Mouse (Mus musculus): ENCODE measurements around the gene Pmpca. TPM values are rescaled to one million over a fixed set of nuclear protein-coding genes. Genes with fewer than 3 reads are reported as not detected.
"Not testable (repeated sequence)": the region's sequence is repeated elsewhere in the genome, so short reads cannot be mapped to it uniquely, and the experiment has no call there.

The Pmpca gene
- total RNA-seq, 4 experiments from 2014 or later = 87.2 to 97.4 (median 91.3) TPM

DNA sequence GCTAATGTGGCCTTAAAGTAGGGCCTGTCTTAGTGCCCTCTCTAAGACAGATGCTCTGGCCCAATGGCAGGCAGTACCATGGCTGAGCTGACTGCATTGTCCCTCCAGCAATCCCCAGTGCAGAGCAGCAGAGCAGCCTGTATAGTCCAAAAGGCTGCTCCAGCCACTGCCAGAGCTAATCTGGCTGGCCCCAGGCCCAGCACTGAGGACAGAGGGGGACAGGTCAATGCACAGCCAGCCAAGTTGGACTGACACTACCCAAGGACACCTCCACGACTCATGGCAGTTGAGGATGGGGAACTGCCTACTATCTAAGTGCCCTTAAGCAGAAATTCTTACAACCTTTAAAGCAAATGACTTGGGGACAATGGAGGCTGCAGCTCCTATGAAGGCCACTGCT, 20.6 kb upstream of the Pmpca start:
- DNase-seq (ENCODE audit: low spot score in 2 of 2) = no peak

GRCm38 (mm10) chr2:26372396-26372795, 16.7 kb upstream of the Pmpca start:
- no peak for DNase-seq (ENCODE audit: low spot score in 2 of 2)

GRCm38 (mm10) chr2:26380131-26380771, 8.9 kb upstream of the Pmpca start, which contains the start of gene Snapc4:
Gene Snapc4 (minus strand): TSS chr2:26380653.
- DNase-seq (ENCODE audit: low spot score in 2 of 2) = peak; percentile 73 to 77

DNA sequence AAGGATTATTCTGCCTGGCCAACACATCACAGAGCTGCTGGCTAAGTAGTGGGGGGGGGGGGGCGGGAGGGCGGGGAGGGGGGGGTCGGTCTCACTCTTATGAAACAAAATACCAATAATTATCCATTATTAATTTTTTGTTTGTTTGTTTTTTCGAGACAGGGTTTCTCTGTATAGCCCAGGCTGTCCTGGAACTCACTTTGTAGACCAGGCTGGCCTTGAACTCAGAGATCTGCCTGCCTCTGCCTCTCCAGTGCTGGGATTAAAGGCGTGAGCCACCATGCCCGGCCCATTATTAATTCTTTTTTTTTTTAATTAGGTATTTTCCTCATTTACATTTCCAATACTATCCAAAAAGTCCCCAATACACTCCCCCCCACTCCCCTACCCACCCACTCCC, 8.3 kb upstream of the Pmpca start:
- not testable (repeated sequence) for DNase-seq (ENCODE audit: low spot score in 2 of 2)

- DNase-seq (ENCODE audit: low spot score in 2 of 2) = no peak
Observed at GRCm38 (mm10) chr2:26387713-26388112, 1.4 kb upstream of the Pmpca start.

GRCm38 (mm10) chr2:26388682-26389153, 421 bp upstream of the Pmpca start:
- DNase-seq (ENCODE audit: low spot score in 2 of 2) = no peak

- no peak for DNase-seq (ENCODE audit: low spot score in 2 of 2)
Observed at GRCm38 (mm10) chr2:26390954-26391353, 1.8 kb downstream of the Pmpca start.

- no peak for DNase-seq (ENCODE audit: low spot score in 2 of 2)
Observed at GRCm38 (mm10) chr2:26391617-26392016, 2.5 kb downstream of the Pmpca start.

GRCm38 (mm10) chr2:26398978-26399377, 9.8 kb downstream of the Pmpca start:
- no peak for DNase-seq (ENCODE audit: low spot score in 2 of 2)

- no peak for DNase-seq (ENCODE audit: low spot score in 2 of 2)
Observed at GRCm38 (mm10) chr2:26399647-26400046, 10.5 kb downstream of the Pmpca start.

- DNase-seq (ENCODE audit: low spot score in 2 of 2) = no peak
Observed at GRCm38 (mm10) chr2:26400296-26400695, 11.2 kb downstream of the Pmpca start.

- no peak for DNase-seq (ENCODE audit: low spot score in 2 of 2)
Observed at GRCm38 (mm10) chr2:26401023-26401422, 11.9 kb downstream of the Pmpca start.

DNA sequence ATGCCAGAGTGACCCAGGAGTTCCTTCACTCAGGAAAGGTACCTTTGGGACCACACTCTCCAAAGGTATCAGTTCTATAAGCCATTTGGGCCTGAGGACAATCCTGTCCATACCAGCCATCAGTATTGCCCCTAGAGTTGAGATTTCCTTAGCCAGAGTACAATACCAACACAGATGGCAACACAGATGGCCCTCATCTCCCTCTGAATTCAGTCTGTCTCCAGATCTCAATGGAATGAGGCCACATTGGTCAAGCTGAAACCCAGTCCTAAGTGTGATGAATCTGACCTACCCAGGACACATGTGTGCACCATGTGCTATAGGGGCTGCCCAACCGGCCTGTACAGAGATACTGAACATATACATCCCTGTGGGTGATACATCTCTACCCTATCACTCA, 13.1 kb downstream of the Pmpca start:
- DNase-seq (ENCODE audit: low spot score in 2 of 2) = no peak

- no peak for DNase-seq (ENCODE audit: low spot score in 2 of 2)
Observed at GRCm38 (mm10) chr2:26403306-26403705, 14.2 kb downstream of the Pmpca start.

GRCm38 (mm10) chr2:26408515-26409356, 19.6 kb downstream of the Pmpca start, which contains the start of gene Inpp5e:
Gene Inpp5e (minus strand): TSS chr2:26409203.
- DNase-seq (ENCODE audit: low spot score in 2 of 2) = peak; percentile 89 to 97

DNA sequence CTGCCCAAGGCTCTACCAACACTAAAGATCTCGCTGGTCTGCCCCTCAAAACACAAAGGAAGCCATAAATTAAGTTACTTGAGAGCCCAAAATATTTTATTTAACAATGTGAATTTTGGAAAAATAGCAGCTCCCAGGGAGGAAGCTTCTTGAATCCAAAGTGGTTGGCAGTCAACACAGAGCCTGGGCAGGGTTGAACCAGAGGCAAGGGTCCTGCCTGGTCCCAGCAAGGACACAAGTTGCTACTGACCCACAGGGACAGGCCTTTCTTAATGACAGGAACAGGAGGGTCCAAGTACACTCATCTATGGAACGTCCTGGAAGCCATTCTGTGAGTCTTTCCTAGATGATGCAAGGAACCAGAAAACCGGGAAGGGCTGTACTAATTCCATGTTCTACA, 20.2 kb downstream of the Pmpca start:
- no peak for DNase-seq (ENCODE audit: low spot score in 2 of 2)

DNA sequence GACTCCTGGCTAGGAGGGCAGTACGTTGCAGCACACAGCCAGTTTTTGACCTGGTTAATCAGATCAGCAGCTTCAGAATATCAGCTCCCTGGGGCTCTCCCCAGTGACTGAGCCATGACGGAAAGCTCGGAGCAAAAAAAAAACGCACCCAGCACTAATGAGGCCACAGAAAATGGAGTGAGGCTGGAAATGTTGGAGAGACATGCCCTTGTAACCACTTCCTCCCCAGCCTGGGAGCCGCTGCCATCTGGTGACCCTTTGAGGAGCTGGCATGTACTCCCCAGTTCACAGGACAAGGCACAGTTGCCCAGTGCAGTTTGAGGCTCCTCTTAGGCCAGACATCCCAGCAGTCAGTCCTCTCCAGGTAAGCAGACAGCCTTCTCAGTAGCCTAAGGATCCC, 21.0 kb downstream of the Pmpca start:
- no peak for DNase-seq (ENCODE audit: low spot score in 2 of 2)

- DNase-seq (ENCODE audit: low spot score in 2 of 2) = no peak
Observed at GRCm38 (mm10) chr2:26410931-26411411, 21.8 kb downstream of the Pmpca start.

DNA sequence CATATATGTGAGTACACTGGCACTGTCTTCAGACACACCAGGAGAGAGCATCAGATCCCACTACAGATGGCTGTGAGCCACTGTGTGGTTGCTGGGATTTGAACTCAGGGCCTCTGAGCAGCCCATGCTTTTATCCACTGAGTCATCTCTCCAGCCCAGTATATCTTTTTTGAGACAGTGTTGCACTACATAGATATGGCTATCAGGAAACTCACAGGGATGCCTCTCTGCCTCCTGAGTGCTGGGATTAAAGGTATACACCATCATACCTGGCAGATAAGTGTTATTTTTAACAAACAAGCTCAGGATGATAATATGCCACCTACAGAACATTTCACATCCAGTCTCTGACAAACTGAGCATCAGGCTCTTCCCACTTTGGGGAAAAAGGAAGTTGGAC, 27.9 kb downstream of the Pmpca start:
- no peak for DNase-seq (ENCODE audit: low spot score in 2 of 2)

GRCm38 (mm10) chr2:26418120-26418519, 29.0 kb downstream of the Pmpca start:
- no peak for DNase-seq (ENCODE audit: low spot score in 2 of 2)

GRCm38 (mm10) chr2:26421969-26422368, 32.8 kb downstream of the Pmpca start:
- no peak for DNase-seq (ENCODE audit: low spot score in 2 of 2)

DNA sequence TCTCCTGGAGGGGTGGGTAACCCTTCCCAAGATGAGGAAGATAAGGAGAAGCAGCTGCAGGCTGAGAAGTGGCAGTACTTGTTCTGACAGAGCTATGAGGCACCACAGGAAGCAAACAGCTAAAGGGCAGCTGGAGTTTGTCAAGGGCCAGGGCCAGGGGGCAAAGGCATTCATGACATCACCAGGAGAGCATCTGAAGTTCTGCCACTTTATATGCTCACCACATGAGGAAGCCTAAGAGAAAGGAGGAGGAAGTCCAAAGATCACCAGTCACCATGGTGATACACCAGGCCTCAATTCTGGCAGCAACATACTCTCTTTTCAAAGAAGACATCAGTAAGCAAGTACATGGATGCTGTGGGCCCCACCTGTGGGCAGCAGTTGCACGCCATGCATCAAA, 33.9 kb downstream of the Pmpca start:
- no peak for DNase-seq (ENCODE audit: low spot score in 2 of 2)

Data from layer of hippocampus, adult 8-10 months (tissue).